Mouse (Mus musculus) MEL (cell line): Measurements from ENCODE around the gene Aes. TPM values are rescaled to one million over a fixed set of nuclear protein-coding genes. Genes with fewer than 3 reads are reported as not detected.
A peak's percentile ranks its signal among the peaks of the same experiment; 100 is the strongest.

Experiments used
- DNase-seq: peaks from one replicate; pipeline ENCODE4 v3.0.0; 2011; ENCODE audit warnings: low read depth, low spot score
- H3K27ac ChIP-seq: 2 replicates; pipeline ENCODE4 v1.5.1; 2012; ENCODE audit warnings: low read depth, mild to moderate bottlenecking, control low read depth, low read length, moderate library complexity; ENCODE audit not compliant: control insufficient read depth
- H3K27me3 ChIP-seq, 2 experiments: fragments of 150-350 bp in 1 of 2; sonication (generic) in 1 of 2; 2 replicates each; pipeline ENCODE4 v1.6.1; 2012; ENCODE audit warnings: low read length in 2 of 2, mild to moderate bottlenecking in 2 of 2, improper control_type of control experiment in 1 of 2, moderate library complexity in 1 of 2; ENCODE audit not compliant: insufficient read depth in 2 of 2, control insufficient read depth in 1 of 2
- H3K36me3 ChIP-seq, 2 experiments: 2 replicates each; pipeline ENCODE4 v1.6.1; 2012 to 2014; ENCODE audit warnings: low read length in 2 of 2, improper control_type of control experiment in 1 of 2, inconsistent platforms in 1 of 2, mild to moderate bottlenecking in 1 of 2; ENCODE audit not compliant: insufficient read depth in 2 of 2, control insufficient read depth in 1 of 2
- H3K4me1 ChIP-seq, 2 experiments: fragments of 150-350 bp in 1 of 2; sonication (generic) in 1 of 2; 2 replicates each; pipeline ENCODE4 v1.6.1; 2012; ENCODE audit warnings: low read length in 2 of 2, improper control_type of control experiment in 1 of 2, mild to moderate bottlenecking in 1 of 2; ENCODE audit not compliant: insufficient read depth in 2 of 2, control insufficient read depth in 1 of 2
- H3K4me3 ChIP-seq, 2 experiments: fragments of 150-350 bp in 1 of 2; sonication (generic) in 1 of 2; 2 replicates each; pipeline ENCODE4 v1.5.1; 2012; ENCODE audit warnings: low read depth in 2 of 2, low read length in 2 of 2, mild to moderate bottlenecking in 2 of 2, moderate library complexity in 2 of 2, control low read depth in 1 of 2, improper control_type of control experiment in 1 of 2; ENCODE audit not compliant: control insufficient read depth in 1 of 2, insufficient read depth in 1 of 2
- H3K79me2 ChIP-seq: 2 replicates; pipeline ENCODE4 v1.6.1; 2012; ENCODE audit warnings: mild to moderate bottlenecking, low read length, moderate library complexity; ENCODE audit not compliant: control insufficient read depth, poor library complexity, insufficient read depth
- H3K9ac ChIP-seq: 2 replicates; pipeline ENCODE4 v1.6.1; 2012; ENCODE audit warnings: low read depth, mild to moderate bottlenecking, control low read depth, low read length, moderate library complexity; ENCODE audit not compliant: control insufficient read depth, poor library complexity, severe bottlenecking
- H3K9me3 ChIP-seq: fragments of 150-350 bp; sonication (generic); replicated peaks from 2 replicates; pipeline ENCODE4 v1.6.1; 2012; ENCODE audit warnings: mild to moderate bottlenecking, low read length, improper control_type of control experiment, moderate library complexity; ENCODE audit not compliant: insufficient read depth
- BHLHE40 ChIP-seq: IDR thresholded peaks from 2 replicates; pipeline ENCODE4 v1.6.1; 2012; ENCODE audit warnings: low read depth, mild to moderate bottlenecking, inconsistent platforms, low read length, improper control_type of control experiment, borderline replicate concordance
- CHD1 ChIP-seq: IDR thresholded peaks from 2 replicates; pipeline ENCODE4 v1.6.1; 2012; ENCODE audit warnings: low read depth, mild to moderate bottlenecking, inconsistent platforms, low read length, improper control_type of control experiment
- CTCF ChIP-seq, 3 experiments: IDR thresholded peaks in 2 of 3; conservative IDR thresholded peaks in 1 of 3; 2 replicates each; pipeline ENCODE4 v1.5.1; 2011 to 2012; ENCODE audit warnings: low read length in 3 of 3, low read depth in 2 of 3, mild to moderate bottlenecking in 2 of 3, improper control_type of control experiment in 1 of 3, inconsistent platforms in 1 of 3, mixed read lengths in 1 of 3, moderate library complexity in 1 of 3; ENCODE audit not compliant: control insufficient read depth in 1 of 3, insufficient read depth in 1 of 3, poor library complexity in 1 of 3, severe bottlenecking in 1 of 3
- ELF1 ChIP-seq: IDR thresholded peaks from 2 replicates; pipeline ENCODE4 v1.6.1; 2014; ENCODE audit warnings: low read depth, mild to moderate bottlenecking, inconsistent platforms, low read length, improper control_type of control experiment, moderate library complexity
- GATA1 ChIP-seq: IDR thresholded peaks from 2 replicates; pipeline ENCODE4 v1.6.1; 2011; ENCODE audit warnings: low read depth, low read length, improper control_type of control experiment
- HCFC1 ChIP-seq: IDR thresholded peaks from 2 replicates; pipeline ENCODE4 v1.6.1; 2012; ENCODE audit warnings: low read depth, mild to moderate bottlenecking, inconsistent platforms, low read length, improper control_type of control experiment, moderate library complexity
- KAT2A ChIP-seq: conservative IDR thresholded peaks from 2 replicates; pipeline ENCODE4 v1.6.1; 2012; ENCODE audit warnings: low read depth, low read length, improper control_type of control experiment, inconsistent platforms
- MAX ChIP-seq: IDR thresholded peaks from 2 replicates; pipeline ENCODE4 v1.6.1; 2011; ENCODE audit warnings: low read length, improper control_type of control experiment
- MAZ ChIP-seq: IDR thresholded peaks from 2 replicates; pipeline ENCODE4 v1.6.1; 2012; ENCODE audit warnings: low read depth, mild to moderate bottlenecking, inconsistent platforms, low read length, improper control_type of control experiment
- MXI1 ChIP-seq: IDR thresholded peaks from 2 replicates; pipeline ENCODE4 v1.6.1; 2011; ENCODE audit warnings: mild to moderate bottlenecking, low read depth, low read length, improper control_type of control experiment
- MYB ChIP-seq: IDR thresholded peaks from 2 replicates; pipeline ENCODE4 v1.6.1; 2011; ENCODE audit warnings: mild to moderate bottlenecking, low read depth, low read length, improper control_type of control experiment
- MYC ChIP-seq: IDR thresholded peaks from 2 replicates; pipeline ENCODE4 v1.6.1; 2011; ENCODE audit warnings: low read depth, mild to moderate bottlenecking, low read length, improper control_type of control experiment, moderate library complexity
- NRF1 ChIP-seq: IDR thresholded peaks from 2 replicates; pipeline ENCODE4 v1.6.1; 2014; ENCODE audit warnings: low read depth, mild to moderate bottlenecking, inconsistent platforms, low read length, improper control_type of control experiment, moderate library complexity; ENCODE audit not compliant: poor library complexity, insufficient read depth, severe bottlenecking
- POLR2A ChIP-seq, 2 experiments: IDR thresholded peaks; 2 replicates each; pipeline ENCODE4 v1.6.1; 2011 to 2012; ENCODE audit warnings: low read length in 2 of 2, mild to moderate bottlenecking in 2 of 2, control low read depth in 1 of 2, improper control_type of control experiment in 1 of 2, low read depth in 1 of 2, moderate library complexity in 1 of 2; ENCODE audit not compliant: control insufficient read depth in 1 of 2, insufficient read depth in 1 of 2, poor library complexity in 1 of 2
- POLR2AphosphoS5 ChIP-seq: IDR thresholded peaks from 2 replicates; pipeline ENCODE4 v1.6.1; 2012; ENCODE audit warnings: low read depth, borderline replicate concordance, mild to moderate bottlenecking, inconsistent platforms, low read length, moderate library complexity, mixed read lengths
- RAD21 ChIP-seq: IDR thresholded peaks from 2 replicates; pipeline ENCODE4 v1.6.1; 2011; ENCODE audit warnings: mild to moderate bottlenecking, low read depth, low read length, improper control_type of control experiment
- SIN3A ChIP-seq: IDR thresholded peaks from 2 replicates; pipeline ENCODE4 v1.6.1; 2012; ENCODE audit warnings: low read length, improper control_type of control experiment, inconsistent platforms
- SMC3 ChIP-seq: IDR thresholded peaks from 2 replicates; pipeline ENCODE4 v1.6.1; 2011; ENCODE audit warnings: low read depth, low read length, improper control_type of control experiment
- TBP ChIP-seq: IDR thresholded peaks from 2 replicates; pipeline ENCODE4 v1.8.0; 2011; ENCODE audit warnings: low read depth, low read length, improper control_type of control experiment
- TCF12 ChIP-seq: IDR thresholded peaks from 2 replicates; pipeline ENCODE4 v1.6.1; 2014; ENCODE audit warnings: low read depth, mild to moderate bottlenecking, inconsistent platforms, low read length, improper control_type of control experiment, moderate library complexity
- UBTF ChIP-seq: IDR thresholded peaks from 2 replicates; pipeline ENCODE4 v1.6.1; 2012; ENCODE audit warnings: low read depth, mild to moderate bottlenecking, inconsistent platforms, low read length, improper control_type of control experiment, moderate library complexity, borderline replicate concordance; ENCODE audit not compliant: insufficient read depth
- USF1 ChIP-seq: IDR thresholded peaks from 2 replicates; pipeline ENCODE4 v1.6.1; 2014; ENCODE audit warnings: low read depth, mild to moderate bottlenecking, inconsistent platforms, low read length, improper control_type of control experiment, moderate library complexity
- USF2 ChIP-seq, 2 experiments: IDR thresholded peaks; 2 replicates each; pipeline ENCODE4 v1.6.1; 2011 to 2012; ENCODE audit warnings: improper control_type of control experiment in 2 of 2, low read length in 2 of 2, borderline replicate concordance in 1 of 2, inconsistent platforms in 1 of 2, low read depth in 1 of 2, mild to moderate bottlenecking in 1 of 2; ENCODE audit not compliant: insufficient read depth in 1 of 2
- ZMIZ1 ChIP-seq: IDR thresholded peaks from 2 replicates; pipeline ENCODE4 v1.6.1; 2012; ENCODE audit warnings: low read depth, mild to moderate bottlenecking, inconsistent platforms, low read length, improper control_type of control experiment, moderate library complexity
- ZNF384 ChIP-seq: IDR thresholded peaks from 2 replicates; pipeline ENCODE4 v1.6.1; 2012; ENCODE audit warnings: low read depth, mild to moderate bottlenecking, inconsistent platforms, low read length, improper control_type of control experiment
- polyA plus RNA-seq, 2 experiments: library from polyadenylated mRNA; stranded (reverse) in 1 of 2; unstranded in 1 of 2; fragments of >175 nt in 1 of 2; fragments of >200 nt in 1 of 2; gene quantifications; 2 replicates each; pipeline versions ENCODE4 v1.2.1 to v1.2.4; 2012; ENCODE audit warnings: low replicate concordance in 2 of 2, low read depth in 1 of 2; ENCODE audit not compliant: insufficient read length in 2 of 2, insufficient read depth in 1 of 2, missing spikeins in 1 of 2
- total RNA-seq: library from RNA; depleted of rRNA; stranded (reverse); fragments of 300-350 nt; gene quantifications from 2 replicates; pipeline ENCODE4 v1.2.3, GENCODE M21; 2012

Gene Aes
- total and polyA plus RNA-seq, 3 experiments: 197 to 355 TPM; not detected in 1

- no peak for TF ChIP-seq UBTF
- peak; percentile 82 for TF ChIP-seq USF1
- TF ChIP-seq BHLHE40: peak; percentile 90; the same call in 1 of the 2 replicates
- TF ChIP-seq MYB: no peak
- TF ChIP-seq KAT2A: peak; percentile 36; the same call in 1 of the 2 replicates
- 0 out of 2 replicates have a peak, but pooled peaks have one; percentile 15 for TF ChIP-seq TCF12
- TF ChIP-seq MAZ: peak; percentile 34; the same call in 1 of the 2 replicates
- peak in 1 of 2 experiments; percentile 53; a peak in 1 of 4 replicates for TF ChIP-seq USF2 (IDR thresholded peaks at IDR 0.05; ENCODE audit: borderline replicate concordance in 1 of 2, insufficient read depth in 1 of 2, low read depth in 1 of 2, low read length in 2 of 2)
- 0 out of 2 replicates have a peak, but pooled peaks have one; percentile 15 for TF ChIP-seq HCFC1
- no peak for TF ChIP-seq SMC3
- TF ChIP-seq SIN3A: no peak
- TF ChIP-seq POLR2AphosphoS5: peak; percentile 88; the same call in 1 of the 2 replicates
- Histone ChIP-seq H3K4me1 (peaks cover 12 to 25% of the 10 kb centered on the region in 2 experiments), H3K9ac (peak overlapping the region; percentile 82), H3K27me3 (no peaks in the 10 kb centered on the region), H3K27ac (peak overlapping the region; percentile 80), H3K4me3 (peak overlapping the region; percentile 60 to 64), H3K9me3 (no peaks in the 10 kb centered on the region), H3K36me3 (peaks cover 0 to 18% of the 10 kb centered on the region in 2 experiments; a peak in 2 of 4 replicates), H3K79me2 (no peaks in the 10 kb centered on the region; the same call in 1 of the 2 replicates)
- no peak for DNase-seq
Observed at GRCm38 (mm10) chr10:81604019-81604967, 45.0 kb downstream of the Aes start.

DNA sequence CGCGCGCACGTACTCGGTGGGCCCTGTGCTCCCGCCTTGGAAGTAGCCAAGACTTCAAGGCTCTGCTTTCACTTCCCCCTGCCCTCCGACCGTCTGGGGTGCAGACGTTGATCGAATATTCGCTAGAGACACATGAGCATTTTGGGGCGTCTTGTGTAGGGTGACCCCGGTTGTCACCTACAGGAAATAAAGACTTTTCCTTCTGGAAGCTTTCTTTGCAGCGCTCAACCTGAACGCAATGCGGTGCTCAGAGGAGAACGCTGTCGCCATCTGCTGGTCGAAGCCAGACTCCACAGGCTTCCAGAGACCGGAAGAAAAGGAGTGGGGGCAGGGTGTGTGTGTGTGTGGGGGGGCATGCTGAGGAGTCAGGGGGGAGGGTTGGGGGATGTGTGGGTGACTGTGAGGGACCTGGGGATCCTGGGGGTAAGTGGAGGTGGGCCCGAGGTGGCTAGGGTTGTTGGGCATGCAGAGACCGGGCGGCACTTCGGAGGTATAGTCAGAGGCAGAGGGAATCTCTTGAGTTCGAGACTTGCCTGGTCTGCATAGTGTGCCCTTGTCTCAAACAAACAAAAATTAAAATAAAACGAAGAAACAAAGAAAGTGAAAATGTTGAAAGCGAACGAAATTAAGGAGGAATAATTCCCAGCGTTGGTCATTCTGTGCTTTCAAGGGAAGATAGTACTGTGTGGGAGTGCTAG is 45.8 kb downstream of the Aes start:
- Histone ChIP-seq H3K4me3 (peak overlapping the region; percentile 67 to 79), H3K4me1 (peaks cover 10 to 23% of the 10 kb centered on the region in 2 experiments), H3K9ac (peak overlapping the region; percentile 82), H3K27me3 (no peaks in the 10 kb centered on the region), H3K9me3 (no peaks in the 10 kb centered on the region), H3K79me2 (no peaks in the 10 kb centered on the region; the same call in 1 of the 2 replicates), H3K36me3 (peaks cover 0 to 18% of the 10 kb centered on the region in 2 experiments; a peak in 2 of 4 replicates), H3K27ac (peak overlapping the region; percentile 91)
- peak; percentile 94 for DNase-seq
- TF ChIP-seq CHD1: peak; percentile 83; the same call in 1 of the 2 replicates
- peak; percentile 66 for TF ChIP-seq SMC3
- 0 out of 2 replicates have a peak, but pooled peaks have one; percentile 13 for TF ChIP-seq ZNF384
- peak; percentile 75 to 83 for TF ChIP-seq POLR2A (IDR thresholded peaks at IDR 0.05; ENCODE audit: control insufficient read depth in 1 of 2, insufficient read depth in 1 of 2, low read depth in 1 of 2, low read length in 2 of 2, poor library complexity in 1 of 2)
- peak; percentile 71 for TF ChIP-seq BHLHE40
- TF ChIP-seq GATA1: no peak
- TF ChIP-seq MYB: no peak
- peak; percentile 81 for TF ChIP-seq MXI1
- peak; percentile 75; the same call in 1 of the 2 replicates for TF ChIP-seq TCF12
- TF ChIP-seq KAT2A: no peak
- peak; percentile 73 to 96 (median 85) for TF ChIP-seq CTCF (IDR thresholded peaks at IDR 0.05 in 2 of 3, conservative IDR thresholded peaks at IDR 0.05 in 1 of 3; ENCODE audit: control insufficient read depth in 1 of 3, insufficient read depth in 1 of 3, low read depth in 2 of 3, low read length in 3 of 3, poor library complexity in 1 of 3, severe bottlenecking in 1 of 3)
- TF ChIP-seq POLR2AphosphoS5: no peak
- peak; percentile 92 for TF ChIP-seq ELF1
- TF ChIP-seq RAD21: peak; percentile 69
- peak; percentile 63; the same call in 1 of the 2 replicates for TF ChIP-seq NRF1
- 0 out of 2 replicates have a peak, but pooled peaks have one; percentile 34 for TF ChIP-seq ZMIZ1
- peak; percentile 81; the same call in 1 of the 2 replicates for TF ChIP-seq MYC
- TF ChIP-seq TBP: peak; percentile 64; the same call in 1 of the 2 replicates
- TF ChIP-seq MAX: no peak
